Mouse (Mus musculus) mesoderm, embryonic 11.5 days (tissue): Measurements from ENCODE around the gene Piwil1.
A peak's percentile ranks its signal among the peaks of the same experiment; 100 is the strongest.
"Not testable (repeated sequence)": the region's sequence is repeated elsewhere in the genome, so short reads cannot be mapped to it uniquely, and the experiment has no call there.

ENCODE experiments used
- DNase-seq: peaks from one replicate; pipeline ENCODE4 v3.0.0-alpha.2; 2012; ENCODE audit warnings: low read depth, low spot score

Piwil1 gene

GRCm38 (mm10) chr5:128710596-128710995, 8.3 kb downstream of the Piwil1 start:
- no peak for DNase-seq

GRCm38 (mm10) chr5:128711847-128712246, 9.5 kb downstream of the Piwil1 start:
- DNase-seq = peak; percentile 49

GRCm38 (mm10) chr5:128715171-128715570, 12.8 kb downstream of the Piwil1 start:
- DNase-seq = no peak

GRCm38 (mm10) chr5:128720461-128720860, 18.1 kb downstream of the Piwil1 start:
- DNase-seq = not testable (repeated sequence)

- peak; percentile 19 for DNase-seq
These were observed 27.0 kb downstream of the Piwil1 start for GRCm38 (mm10) chr5:128729341-128729740.

GRCm38 (mm10) chr5:128730634-128731033, 28.3 kb downstream of the Piwil1 start:
- peak; percentile 56 for DNase-seq

- DNase-seq = peak; percentile 30
These were observed 30.2 kb downstream of the Piwil1 start for GRCm38 (mm10) chr5:128732416-128733014.

- DNase-seq = peak; percentile 92
These were observed 31.6 kb downstream of the Piwil1 start for GRCm38 (mm10) chr5:128733955-128734354.

- DNase-seq = no peak
These were observed 33.6 kb downstream of the Piwil1 start for GRCm38 (mm10) chr5:128735921-128736320.

- DNase-seq = no peak
These were observed 37.0 kb downstream of the Piwil1 start for GRCm38 (mm10) chr5:128739168-128739837.

GRCm38 (mm10) chr5:128739838-128740171, 37.5 kb downstream of the Piwil1 start:
- no peak for DNase-seq

- no peak for DNase-seq
These were observed 42.0 kb downstream of the Piwil1 start for GRCm38 (mm10) chr5:128744351-128744750.

GRCm38 (mm10) chr5:128745206-128745605, 42.9 kb downstream of the Piwil1 start:
- no peak for DNase-seq

GRCm38 (mm10) chr5:128746261-128746660, 43.9 kb downstream of the Piwil1 start:
- DNase-seq = no peak

GRCm38 (mm10) chr5:128761118-128761517, 58.8 kb downstream of the Piwil1 start:
- DNase-seq = peak; percentile 23

- DNase-seq = peak; percentile 28
These were observed 66.8 kb downstream of the Piwil1 start for GRCm38 (mm10) chr5:128769026-128769631.

GRCm38 (mm10) chr5:128776386-128776785, 74.1 kb downstream of the Piwil1 start:
- DNase-seq = no peak

- DNase-seq = no peak
These were observed 79.3 kb downstream of the Piwil1 start for GRCm38 (mm10) chr5:128781621-128782020.

- no peak for DNase-seq
These were observed 98.3 kb downstream of the Piwil1 start for GRCm38 (mm10) chr5:128800592-128800991.
